Mouse (Mus musculus): Measurements from ENCODE around the gene Cdk2. TPM values are rescaled to one million over a fixed set of nuclear protein-coding genes. Genes with fewer than 3 reads are reported as not detected.
A peak's percentile ranks its signal among the peaks of the same experiment; 100 is the strongest.

Cdk2 gene
- polyA plus RNA-seq (2012; fragmentation: generic; extraction: Trizol), result 34.7 TPM
- long read RNA-seq, experiment 1, transcript Cdk2-202 (8 exons, 2,406 nt), result minor isoform, 7 of 31 reads
- long read RNA-seq, experiment 1, transcript Cdk2-201 (7 exons, 2,240 nt), result major isoform, 18 of 31 reads
- long read RNA-seq, experiment 1, partial matches to known transcripts, result 1 of 31 reads
- long read RNA-seq, experiment 1, other reads (novel, unspliced or antisense), result 5 of 31 reads
- long read RNA-seq, experiment 2, transcript Cdk2-201 (7 exons, 2,240 nt), result major isoform, 269 of 373 reads
- long read RNA-seq, experiment 2, transcript Cdk2-204 (6 exons, 2,971 nt), result minor isoform, 6 of 373 reads
- long read RNA-seq, experiment 2, transcript Cdk2-202 (8 exons, 2,406 nt), result minor isoform, 71 of 373 reads
- long read RNA-seq, experiment 2, partial matches to known transcripts, result 2 of 373 reads
- long read RNA-seq, experiment 2, other reads (novel, unspliced or antisense), result 25 of 373 reads

- H3ac ChIP-seq (ENCODE audit: control insufficient read depth, insufficient read length, low read depth), result peak within 1 kb of the TSS; percentile 55
- H3K36me3 ChIP-seq (ENCODE audit: control insufficient read depth, insufficient read depth), result peaks cover 37% of the 10 kb centered on the region
- H3K27me3 ChIP-seq (ENCODE audit: control insufficient read depth, insufficient read depth, insufficient read length), result no peaks in the 10 kb centered on the region
- TF ChIP-seq CEBPB (IDR thresholded peaks at IDR 0.05; ENCODE audit: low read depth) (no peak), MAX (IDR thresholded peaks at IDR 0.05) (peak; percentile 36), FOSL1 (IDR thresholded peaks at IDR 0.05; ENCODE audit: insufficient read depth, low read length, poor library complexity, severe bottlenecking) (no peak), CTCF (IDR thresholded peaks at IDR 0.05; ENCODE audit: control insufficient read depth, insufficient read depth, insufficient read length) (no peak)
- peak within 1 kb of the TSS; percentile 86 for H3K4me3 ChIP-seq (ENCODE audit: insufficient read depth, poor library complexity, severe bottlenecking)
- peaks cover 26% of the 10 kb centered on the region for H3K79me2 ChIP-seq (ENCODE audit: control insufficient read depth, insufficient read depth)
- H3K79me3 ChIP-seq (ENCODE audit: low read depth), result peaks cover 19% of the 10 kb centered on the region
Observed at GRCm38 (mm10) chr10:128704491-128705316, at the start of gene Cdk2. Cdk2 (minus strand) TSS chr10:128705031.

- peaks cover 47% of the 10 kb centered on the region for H3K79me3 ChIP-seq (ENCODE audit: low read depth)
- peak overlapping the region; percentile 90 for H3K4me3 ChIP-seq (ENCODE audit: insufficient read depth, poor library complexity, severe bottlenecking)
- H3K27me3 ChIP-seq (ENCODE audit: control insufficient read depth, insufficient read depth, insufficient read length), result no peaks in the 10 kb centered on the region
- peak overlapping the region; percentile 96 for H3ac ChIP-seq (ENCODE audit: control insufficient read depth, insufficient read length, low read depth)
- peaks cover 30% of the 10 kb centered on the region for H3K36me3 ChIP-seq (ENCODE audit: control insufficient read depth, insufficient read depth)
- H3K79me2 ChIP-seq (ENCODE audit: control insufficient read depth, insufficient read depth), result peaks cover 56% of the 10 kb centered on the region
- TF ChIP-seq CTCF (IDR thresholded peaks at IDR 0.05; ENCODE audit: control insufficient read depth, insufficient read depth, insufficient read length), result no peak
- no peak for TF ChIP-seq CEBPB (IDR thresholded peaks at IDR 0.05; ENCODE audit: low read depth)
- no peak for TF ChIP-seq MYOG (IDR thresholded peaks at IDR 0.05; ENCODE audit: control insufficient read depth, extremely low read depth, insufficient read length)
Observed at GRCm38 (mm10) chr10:128748252-128748864, 43.5 kb upstream of the Cdk2 start.

- Histone ChIP-seq H3K4me3 (ENCODE audit: insufficient read depth, poor library complexity, severe bottlenecking) (peak within 1 kb of the TSS; percentile 90), H3K27me3 (ENCODE audit: control insufficient read depth, insufficient read depth, insufficient read length) (no peaks in the 10 kb centered on the region), H3K79me2 (ENCODE audit: control insufficient read depth, insufficient read depth) (peaks cover 50% of the 10 kb centered on the region), H3ac (ENCODE audit: control insufficient read depth, insufficient read length, low read depth) (peak within 1 kb of the TSS; percentile 96), H3K36me3 (ENCODE audit: control insufficient read depth, insufficient read depth) (peaks cover 25% of the 10 kb centered on the region), H3K79me3 (ENCODE audit: low read depth) (peaks cover 41% of the 10 kb centered on the region)
- no peak for TF ChIP-seq MYOD1 (IDR thresholded peaks at IDR 0.05; ENCODE audit: control insufficient read depth, insufficient read length, low read depth)
- no peak for TF ChIP-seq MYOG (IDR thresholded peaks at IDR 0.05; ENCODE audit: control insufficient read depth, extremely low read depth, insufficient read length)
- no peak for TF ChIP-seq FOSL1 (IDR thresholded peaks at IDR 0.05; ENCODE audit: insufficient read depth, low read length, poor library complexity, severe bottlenecking)
- no peak for TF ChIP-seq CEBPB (IDR thresholded peaks at IDR 0.05; ENCODE audit: low read depth)
- no peak for TF ChIP-seq CTCF (IDR thresholded peaks at IDR 0.05; ENCODE audit: control insufficient read depth, insufficient read depth, insufficient read length)
- TF ChIP-seq MAX (IDR thresholded peaks at IDR 0.05), result no peak
Observed at GRCm38 (mm10) chr10:128747646-128748251, 42.9 kb upstream of the Cdk2 start, which contains the start of gene Pym1. Pym1 (plus strand) TSS chr10:128747889.

- H3ac ChIP-seq (ENCODE audit: control insufficient read depth, insufficient read length, low read depth), result peak overlapping the region; percentile 96
- H3K79me2 ChIP-seq (ENCODE audit: control insufficient read depth, insufficient read depth), result peaks cover 44% of the 10 kb centered on the region
- TF ChIP-seq CEBPB (IDR thresholded peaks at IDR 0.05; ENCODE audit: low read depth), result no peak
- no peak for TF ChIP-seq FOSL1 (IDR thresholded peaks at IDR 0.05; ENCODE audit: insufficient read depth, low read length, poor library complexity, severe bottlenecking)
- TF ChIP-seq CTCF (IDR thresholded peaks at IDR 0.05; ENCODE audit: control insufficient read depth, insufficient read depth, insufficient read length), result no peak
- no peak for TF ChIP-seq MAX (IDR thresholded peaks at IDR 0.05)
- no peak for TF ChIP-seq MYOD1 (IDR thresholded peaks at IDR 0.05; ENCODE audit: control insufficient read depth, insufficient read length, low read depth)
- peaks cover 19% of the 10 kb centered on the region for H3K36me3 ChIP-seq (ENCODE audit: control insufficient read depth, insufficient read depth)
- H3K79me3 ChIP-seq (ENCODE audit: low read depth), result peaks cover 35% of the 10 kb centered on the region
- peak overlapping the region; percentile 90 for H3K4me3 ChIP-seq (ENCODE audit: insufficient read depth, poor library complexity, severe bottlenecking)
- no peaks in the 10 kb centered on the region for H3K27me3 ChIP-seq (ENCODE audit: control insufficient read depth, insufficient read depth, insufficient read length)
Observed at GRCm38 (mm10) chr10:128746972-128747645, 42.3 kb upstream of the Cdk2 start.

GRCm38 (mm10) chr10:128745946-128746613 lies 41.2 kb upstream of the Cdk2 start:
- Histone ChIP-seq H3ac (ENCODE audit: control insufficient read depth, insufficient read length, low read depth) (no peak overlapping the region), H3K4me3 (ENCODE audit: insufficient read depth, poor library complexity, severe bottlenecking) (no peak overlapping the region), H3K36me3 (ENCODE audit: control insufficient read depth, insufficient read depth) (peaks cover 8% of the 10 kb centered on the region), H3K79me3 (ENCODE audit: low read depth) (peaks cover 27% of the 10 kb centered on the region), H3K79me2 (ENCODE audit: control insufficient read depth, insufficient read depth) (peaks cover 34% of the 10 kb centered on the region), H3K27me3 (ENCODE audit: control insufficient read depth, insufficient read depth, insufficient read length) (no peaks in the 10 kb centered on the region)
- TF ChIP-seq MYOG (IDR thresholded peaks at IDR 0.05; ENCODE audit: control insufficient read depth, extremely low read depth, insufficient read length) (no peak), CEBPB (IDR thresholded peaks at IDR 0.05; ENCODE audit: low read depth) (no peak), USF1 (IDR thresholded peaks at IDR 0.05; ENCODE audit: low read depth) (no peak), MYOD1 (IDR thresholded peaks at IDR 0.05; ENCODE audit: control insufficient read depth, insufficient read length, low read depth) (no peak), FOSL1 (IDR thresholded peaks at IDR 0.05; ENCODE audit: insufficient read depth, low read length, poor library complexity, severe bottlenecking) (no peak), CTCF (IDR thresholded peaks at IDR 0.05; ENCODE audit: control insufficient read depth, insufficient read depth, insufficient read length) (no peak), MAX (IDR thresholded peaks at IDR 0.05) (no peak)

Measured in C2C12 (cell line).